Mouse (Mus musculus) CH12.LX (cell line): ENCODE measurements at regions not wholly inside any gene's neighbourhood (a gene's known extent, or its start where the extent isn't known, plus 50 kb on each side); places are given as distances from the start of the nearest gene placed in this dataset.

Source experiments
- ELF1 ChIP-seq: IDR thresholded peaks from 2 replicates; pipeline ENCODE4 v1.6.1; 2014; ENCODE audit warnings: low read depth, mild to moderate bottlenecking, inconsistent platforms, low read length, improper control_type of control experiment
- EP300 ChIP-seq: IDR thresholded peaks from 2 replicates; pipeline ENCODE4 v1.6.1; 2011; ENCODE audit warnings: low read length, improper control_type of control experiment
- ETS1 ChIP-seq: conservative IDR thresholded peaks from 2 replicates; pipeline ENCODE4 v1.6.1; 2012; ENCODE audit warnings: low read depth, mild to moderate bottlenecking, inconsistent platforms, low read length, improper control_type of control experiment, moderate library complexity
- JUN ChIP-seq: IDR thresholded peaks from 2 replicates; pipeline ENCODE4 v1.6.1; 2011; ENCODE audit warnings: low read depth, mild to moderate bottlenecking, low read length, improper control_type of control experiment, moderate library complexity; ENCODE audit not compliant: insufficient read depth
- KAT2A ChIP-seq: IDR thresholded peaks from 2 replicates; pipeline ENCODE4 v1.6.1; 2012; ENCODE audit warnings: low read length, improper control_type of control experiment, inconsistent platforms; ENCODE audit not compliant: insufficient replicate concordance
- MAX ChIP-seq: IDR thresholded peaks from 2 replicates; pipeline ENCODE4 v1.6.1; 2011; ENCODE audit warnings: low read length, improper control_type of control experiment
- MAZ ChIP-seq: IDR thresholded peaks from 2 replicates; pipeline ENCODE4 v1.6.1; 2012; ENCODE audit warnings: low read depth, mild to moderate bottlenecking, inconsistent platforms, low read length, improper control_type of control experiment, moderate library complexity
- MEF2A ChIP-seq: IDR thresholded peaks from 2 replicates; pipeline ENCODE4 v1.6.1; 2014; ENCODE audit warnings: low read depth, mild to moderate bottlenecking, inconsistent platforms, low read length, improper control_type of control experiment, borderline replicate concordance
- NRF1 ChIP-seq: IDR thresholded peaks from 2 replicates; pipeline ENCODE4 v1.6.1; 2014; ENCODE audit warnings: low read depth, mild to moderate bottlenecking, inconsistent platforms, low read length, improper control_type of control experiment, moderate library complexity
- POLR2A ChIP-seq: IDR thresholded peaks from 2 replicates; pipeline ENCODE4 v1.6.1; 2011; ENCODE audit warnings: low read depth, mild to moderate bottlenecking, improper control_type of control experiment, low read length
- SMC3 ChIP-seq: IDR thresholded peaks from 2 replicates; pipeline ENCODE4 v1.6.1; 2011; ENCODE audit warnings: low read depth, low read length, improper control_type of control experiment
- UBTF ChIP-seq: IDR thresholded peaks from 2 replicates; pipeline ENCODE4 v1.6.1; 2012; ENCODE audit warnings: low read depth, mild to moderate bottlenecking, inconsistent platforms, low read length, improper control_type of control experiment, moderate library complexity
- USF1 ChIP-seq: IDR thresholded peaks from 2 replicates; pipeline ENCODE4 v1.6.1; 2014; ENCODE audit warnings: low read depth, mild to moderate bottlenecking, inconsistent platforms, low read length, improper control_type of control experiment
- ZKSCAN1 ChIP-seq: IDR thresholded peaks from 2 replicates; pipeline ENCODE4 v1.6.1; 2012; ENCODE audit warnings: low read depth, inconsistent platforms, low read length, improper control_type of control experiment, borderline replicate concordance

GRCm38 (mm10) chr1:57325585-57326165 is 51.7 kb upstream of the 1700066M21Rik start (continued):
- no peak for TF ChIP-seq NRF1
- TF ChIP-seq POLR2A: peak; percentile 31; the same call in 1 of the 2 replicates
- TF ChIP-seq ELF1: peak; percentile 39; the same call in 1 of the 2 replicates
- TF ChIP-seq MEF2A: peak; percentile 98
- TF ChIP-seq MAZ: peak; percentile 68; the same call in 1 of the 2 replicates
- peak; percentile 21; the same call in 1 of the 2 replicates for TF ChIP-seq SMC3
- no peak for TF ChIP-seq KAT2A
- TF ChIP-seq EP300: peak; percentile 87
- TF ChIP-seq ETS1: peak; percentile 48
- peak; percentile 75 for TF ChIP-seq JUN
- peak; percentile 59 for TF ChIP-seq MAX
- TF ChIP-seq UBTF: no peak
- no peak for TF ChIP-seq USF1
- no peak for TF ChIP-seq ZKSCAN1
